Mouse (Mus musculus) heart, embryonic 16.5 days (tissue): ENCODE measurements at regions not wholly inside any gene's neighbourhood (a gene's known extent, or its start where the extent isn't known, plus 50 kb on each side); places are given as distances from the start of the nearest gene placed in this dataset.

ENCODE experiments used
- ATAC-seq: fragments of 200-750 bp; cut with Nextera tagmentation; replicated peaks from 2 replicates; pipeline ENCODE4 v1.8.0; 2017; ENCODE audit warnings: moderate number of reproducible peaks; ENCODE audit not compliant: insufficient read depth, low FRiP score; ENCODE audit errors: extremely low read depth
- H3K27ac ChIP-seq: fragments of 300-500 bp; sonication (generic); 2 replicates; pipeline ENCODE4 v1.5.1; 2014; ENCODE audit warnings: mild to moderate bottlenecking, low read length, control low read depth, moderate library complexity
- H3K27me3 ChIP-seq: fragments of 300-500 bp; sonication (generic); 2 replicates; pipeline ENCODE4 v1.6.1; 2014; ENCODE audit warnings: low read length, mixed read lengths; ENCODE audit not compliant: control insufficient read depth, insufficient read depth
- H3K36me3 ChIP-seq: fragments of 300-500 bp; sonication (generic); 2 replicates; pipeline ENCODE4 v1.6.1; 2014; ENCODE audit not compliant: control insufficient read depth, insufficient read depth
- H3K4me1 ChIP-seq: fragments of 300-500 bp; sonication (generic); 2 replicates; pipeline ENCODE4 v1.6.1; 2014; ENCODE audit warnings: low read length, mixed read lengths; ENCODE audit not compliant: control insufficient read depth, insufficient read depth
- H3K4me2 ChIP-seq: fragments of 300-500 bp; sonication (generic); 2 replicates; pipeline ENCODE4 v1.6.1; 2014; ENCODE audit warnings: low read depth, mild to moderate bottlenecking, control low read depth, low read length
- H3K4me3 ChIP-seq: fragments of 300-500 bp; sonication (generic); 2 replicates; pipeline ENCODE4 v1.5.1; 2014; ENCODE audit warnings: mild to moderate bottlenecking, control low read depth, low read length
- H3K9ac ChIP-seq: fragments of 300-500 bp; sonication (generic); 2 replicates; pipeline ENCODE4 v1.6.1; 2014; ENCODE audit warnings: low read length, control low read depth
- H3K9me3 ChIP-seq: fragments of 300-500 bp; sonication (generic); replicated peaks from 2 replicates; pipeline ENCODE4 v1.6.1; 2016; ENCODE audit warnings: low read length; ENCODE audit not compliant: control insufficient read depth
- WGBS: fragments of 180-500 bp; shearing (Covaris S2); extraction: QIAGEN DNeasy Blood & Tissue Kit; methylation state at CpG from one replicate; pipeline ENCODE4 v1.1.7; 2014; 5-methylcytosine and 5-hydroxymethylcytosine counted together

DNA sequence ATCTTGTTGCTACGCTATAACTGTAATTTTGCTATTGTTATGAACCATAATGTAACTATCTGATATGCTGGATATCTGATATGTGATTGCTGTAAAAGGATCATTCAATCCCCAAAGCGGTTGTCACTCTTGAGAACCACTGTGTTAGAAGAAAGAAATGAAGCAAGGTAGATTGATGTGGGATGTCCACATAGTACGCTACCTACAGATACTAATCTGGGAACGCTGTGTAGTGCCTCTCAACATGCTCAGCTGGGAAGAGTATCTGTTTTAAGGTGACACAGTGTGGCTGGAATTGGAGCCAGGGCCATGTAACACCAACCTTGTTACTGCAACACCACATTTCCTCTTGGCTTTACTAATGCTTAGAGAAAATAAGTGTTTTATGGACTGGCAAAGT, 456.2 kb upstream of the Slc30a5 start:
- ATAC-seq, result no peak
- H3K36me3 ChIP-seq, result no peaks in the 10 kb centered on the region
- H3K4me3 ChIP-seq, result no peak overlapping the region
- no peaks in the 10 kb centered on the region for H3K9me3 ChIP-seq
- no peak overlapping the region for H3K27ac ChIP-seq
- whole genome bisulfite sequencing, result 86% methylated on average over 4 of the region's 4 CpGs
- no peak overlapping the region for H3K4me2 ChIP-seq
- no peaks in the 10 kb centered on the region for H3K4me1 ChIP-seq
- H3K27me3 ChIP-seq, result no peaks in the 10 kb centered on the region
- no peak overlapping the region for H3K9ac ChIP-seq

DNA sequence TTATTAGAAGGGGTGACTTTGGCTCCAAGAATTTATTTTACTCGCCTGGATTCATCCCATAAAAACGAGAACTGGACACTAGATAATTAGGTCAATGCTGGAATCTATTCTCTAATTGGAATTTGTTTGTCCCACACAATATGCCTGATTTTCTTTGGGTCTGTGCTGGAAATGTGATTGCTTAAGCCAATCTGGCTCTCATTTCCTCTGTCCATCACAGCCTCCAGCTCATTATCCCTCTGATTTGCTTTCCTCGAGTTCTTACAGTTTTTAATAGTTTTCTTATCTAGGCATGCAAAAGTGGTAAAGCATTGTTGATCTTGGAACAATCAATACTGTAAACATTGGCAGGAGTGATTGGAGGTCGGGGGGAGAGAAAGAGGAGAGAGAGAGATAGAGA, 453.9 kb upstream of the Slc30a5 start:
- 44% methylated on average over 4 of the region's 4 CpGs for WGBS
- no peaks in the 10 kb centered on the region for H3K9me3 ChIP-seq
- no peak overlapping the region for H3K4me3 ChIP-seq
- no peak for ATAC-seq
- H3K36me3 ChIP-seq, result no peaks in the 10 kb centered on the region
- no peaks in the 10 kb centered on the region for H3K4me1 ChIP-seq
- H3K27ac ChIP-seq, result no peak overlapping the region
- no peaks in the 10 kb centered on the region for H3K27me3 ChIP-seq
- no peak overlapping the region for H3K4me2 ChIP-seq
- no peak overlapping the region for H3K9ac ChIP-seq

GRCm38 (mm10) chr13:101286029-101286917, 453.0 kb upstream of the Slc30a5 start:
- H3K9ac ChIP-seq, result no peak overlapping the region
- no peak overlapping the region for H3K27ac ChIP-seq
- WGBS, result 77% methylated on average over 15 of the region's 15 CpGs

GRCm38 (mm10) chr13:101278127-101278526, 444.9 kb upstream of the Slc30a5 start:
- Histone ChIP-seq H3K4me1 (no peaks in the 10 kb centered on the region), H3K9ac (no peak overlapping the region), H3K4me2 (no peak overlapping the region), H3K9me3 (peaks cover 2% of the 10 kb centered on the region; the same call in 1 of the 2 replicates), H3K4me3 (no peak overlapping the region), H3K27ac (no peak overlapping the region), H3K27me3 (no peaks in the 10 kb centered on the region), H3K36me3 (no peaks in the 10 kb centered on the region)
- WGBS, result 63% methylated on average over 1 of the region's 1 CpGs
- ATAC-seq, result no peak

More at GRCm38 (mm10) chr13:101286029-101286917, 453.0 kb upstream of the Slc30a5 start:
- H3K9me3 ChIP-seq, result no peaks in the 10 kb centered on the region
- H3K4me2 ChIP-seq, result no peak overlapping the region
- H3K36me3 ChIP-seq, result no peaks in the 10 kb centered on the region
- no peaks in the 10 kb centered on the region for H3K4me1 ChIP-seq
- no peak overlapping the region for H3K4me3 ChIP-seq
- ATAC-seq, result no peak
- no peaks in the 10 kb centered on the region for H3K27me3 ChIP-seq

DNA sequence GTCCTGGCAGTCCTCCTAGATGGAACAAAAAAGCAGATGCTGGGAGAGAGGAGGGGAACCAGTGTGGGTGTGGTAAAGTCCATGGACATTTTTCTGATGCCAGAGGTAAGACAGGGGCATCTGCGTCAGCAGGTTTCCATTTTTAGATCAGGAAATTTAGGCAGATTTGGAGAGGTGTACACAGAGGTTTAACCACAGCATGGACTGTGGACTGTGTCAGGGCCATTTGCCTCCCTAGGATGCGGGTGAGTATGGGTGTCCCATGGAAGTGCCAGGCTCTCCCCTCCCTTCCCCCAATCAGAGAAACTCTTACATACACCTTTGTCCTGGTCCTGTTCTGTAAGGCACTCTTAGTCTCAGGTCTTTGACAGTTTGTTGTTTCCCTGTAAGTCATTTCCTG, 443.5 kb upstream of the Slc30a5 start:
- Histone ChIP-seq H3K4me2 (no peak overlapping the region), H3K27me3 (no peaks in the 10 kb centered on the region), H3K9ac (no peak overlapping the region), H3K9me3 (peaks cover 2% of the 10 kb centered on the region; the same call in 1 of the 2 replicates), H3K36me3 (no peaks in the 10 kb centered on the region), H3K4me3 (no peak overlapping the region), H3K27ac (no peak overlapping the region), H3K4me1 (no peaks in the 10 kb centered on the region)
- no peak for ATAC-seq
- WGBS, result 59% methylated on average over 2 of the region's 2 CpGs

DNA sequence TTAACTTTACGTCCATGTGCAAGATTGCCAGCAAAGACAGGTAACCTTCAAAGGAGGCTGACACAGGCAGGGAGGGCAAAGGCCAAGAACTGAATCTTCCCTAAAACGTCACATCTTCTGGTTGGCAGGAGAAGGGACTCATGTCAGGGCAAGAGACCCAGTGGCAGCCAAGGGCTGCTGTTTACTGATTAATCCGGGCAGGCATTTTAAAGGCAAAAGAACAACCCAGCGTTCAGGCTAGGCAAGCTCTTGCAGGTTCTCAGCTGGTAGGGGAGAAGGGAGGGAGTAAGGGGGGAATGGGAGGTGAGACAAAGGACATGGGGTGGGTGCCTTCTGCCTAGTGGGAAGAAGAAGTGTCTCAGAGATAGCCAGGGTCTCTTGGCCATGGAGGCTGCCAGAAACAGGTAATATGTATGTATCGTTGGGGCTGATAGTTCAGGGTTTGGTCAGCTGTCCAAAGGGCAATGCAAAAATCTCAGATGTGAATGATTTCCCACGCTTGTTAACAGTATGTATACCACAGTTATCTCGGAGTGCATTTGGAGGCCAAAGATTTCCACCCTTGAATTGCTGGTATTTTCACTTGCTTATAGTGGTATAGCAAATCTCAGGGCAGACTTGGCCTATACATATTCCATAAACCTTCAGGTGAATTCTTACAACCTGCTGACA, 441.4 kb upstream of the Slc30a5 start:
- H3K36me3 ChIP-seq, result no peaks in the 10 kb centered on the region
- no peaks in the 10 kb centered on the region for H3K27me3 ChIP-seq
- peaks cover 2% of the 10 kb centered on the region; the same call in 1 of the 2 replicates for H3K9me3 ChIP-seq
- H3K4me1 ChIP-seq, result no peaks in the 10 kb centered on the region
- H3K9ac ChIP-seq, result no peak overlapping the region
- 47% methylated on average over 7 of the region's 7 CpGs for WGBS
- no peak overlapping the region for H3K27ac ChIP-seq
- no peak overlapping the region for H3K4me3 ChIP-seq
- H3K4me2 ChIP-seq, result no peak overlapping the region
- ATAC-seq, result no peak

GRCm38 (mm10) chr13:101273321-101273720, 440.1 kb upstream of the Slc30a5 start:
- Histone ChIP-seq H3K27ac (no peak overlapping the region), H3K27me3 (no peaks in the 10 kb centered on the region), H3K4me3 (no peak overlapping the region), H3K9ac (no peak overlapping the region), H3K4me1 (no peaks in the 10 kb centered on the region), H3K4me2 (no peak overlapping the region), H3K36me3 (no peaks in the 10 kb centered on the region), H3K9me3 (no peaks in the 10 kb centered on the region)
- WGBS, result 82% methylated on average over 7 of the region's 7 CpGs
- ATAC-seq, result no peak

- no peak for ATAC-seq
- WGBS, result 67% methylated on average over 5 of the region's 5 CpGs
Measured at GRCm38 (mm10) chr13:101253698-101254468, 420.7 kb upstream of the Slc30a5 start.

More at GRCm38 (mm10) chr13:101253698-101254468, 420.7 kb upstream of the Slc30a5 start:
- no peaks in the 10 kb centered on the region for H3K9me3 ChIP-seq
- no peaks in the 10 kb centered on the region for H3K27me3 ChIP-seq
- H3K4me3 ChIP-seq, result no peak overlapping the region
- no peaks in the 10 kb centered on the region for H3K36me3 ChIP-seq
- H3K4me1 ChIP-seq, result no peaks in the 10 kb centered on the region
- no peak overlapping the region for H3K9ac ChIP-seq
- H3K4me2 ChIP-seq, result no peak overlapping the region
- H3K27ac ChIP-seq, result no peak overlapping the region
